Mouse (Mus musculus): ENCODE results near the gene Fat1.
"Not testable (repeated sequence)": the region's sequence is repeated elsewhere in the genome, so short reads cannot be mapped to it uniquely, and the experiment has no call there.

- TF ChIP-seq CTCF (IDR thresholded peaks at IDR 0.05; ENCODE audit: borderline replicate concordance, control insufficient read depth, extremely low read depth, insufficient read depth, low read length, poor library complexity); POLR2A (IDR thresholded peaks at IDR 0.05; ENCODE audit: control insufficient read depth, extremely low read depth, insufficient read depth, low read length, poor library complexity): not testable (repeated sequence)
Measured at GRCm38 (mm10) chr8:45065391-45065790, 130.1 kb downstream of the Fat1 start.
